Mouse (Mus musculus) CD4-positive, CD25-positive, alpha-beta regulatory T cell, adult 4 months (primary cell): ENCODE results near the gene Zfp142. TPM values are rescaled to one million over a fixed set of nuclear protein-coding genes. Genes with fewer than 3 reads are reported as not detected.
A peak's percentile ranks its signal among the peaks of the same experiment; 100 is the strongest.

Experiments
- ATAC-seq: one replicate; pipeline ENCODE4 v1.8.0; 2017
- polyA plus RNA-seq, 2 experiments: library from polyadenylated mRNA; unstranded; fragments of 100-300 nt; shearing (Covaris generic); gene quantifications; one replicate each; pipeline ENCODE4 v1.2.1; 2017

Zfp142 gene
- 10 to 100 TPM in 1 of 2 experiments, 1 to 10 TPM in 1; 7.2 to 16.2 TPM for polyA plus RNA-seq

GRCm38 (mm10) chr1:74587773-74588445, at the start of gene Zfp142, which contains the start of gene Bcs1l:
TSS of gene Zfp142 (minus strand) at chr1:74588246.
TSS of gene Bcs1l (plus strand) at chr1:74588289.
- peak; percentile 93 for ATAC-seq

- ATAC-seq: no peak
Measured at GRCm38 (mm10) chr1:74632734-74633133, 44.7 kb upstream of the Zfp142 start.

GRCm38 (mm10) chr1:74628001-74628400, 40.0 kb upstream of the Zfp142 start:
- ATAC-seq: no peak

- ATAC-seq: no peak
Measured at GRCm38 (mm10) chr1:74626076-74626475, 38.0 kb upstream of the Zfp142 start.

GRCm38 (mm10) chr1:74624183-74624582, 36.1 kb upstream of the Zfp142 start:
- no peak for ATAC-seq

GRCm38 (mm10) chr1:74601267-74601962, 13.4 kb upstream of the Zfp142 start, which contains the start of the genes Rnf25 and Stk36:
TSS of gene Rnf25 (minus strand) at chr1:74601397.
TSS of gene Stk36 (plus strand) at chr1:74601445.
- ATAC-seq: peak; percentile 100

GRCm38 (mm10) chr1:74600501-74601266, 12.6 kb upstream of the Zfp142 start:
- ATAC-seq: peak; percentile 46

GRCm38 (mm10) chr1:74594434-74594833, 6.4 kb upstream of the Zfp142 start:
- no peak for ATAC-seq

- no peak for ATAC-seq
Measured at GRCm38 (mm10) chr1:74587233-74587772, 743 bp downstream of the Zfp142 start.

GRCm38 (mm10) chr1:74584616-74585398, 3.2 kb downstream of the Zfp142 start:
- ATAC-seq: no peak

- no peak for ATAC-seq
Measured at GRCm38 (mm10) chr1:74582621-74583020, 5.4 kb downstream of the Zfp142 start.

- ATAC-seq: no peak
Measured at GRCm38 (mm10) chr1:74569739-74570719, 18.0 kb downstream of the Zfp142 start.

GRCm38 (mm10) chr1:74565834-74566233, 22.2 kb downstream of the Zfp142 start:
- no peak for ATAC-seq

GRCm38 (mm10) chr1:74559061-74559460, 29.0 kb downstream of the Zfp142 start:
- ATAC-seq: no peak

GRCm38 (mm10) chr1:74544184-74544583, 43.9 kb downstream of the Zfp142 start, which contains the start of gene Usp37:
TSS of gene Usp37 (minus strand) at chr1:74544284.
- ATAC-seq: no peak

GRCm38 (mm10) chr1:74542451-74542961, 45.5 kb downstream of the Zfp142 start, which contains the start of gene Plcd4:
TSS of gene Plcd4 (plus strand) at chr1:74542888.
- ATAC-seq: no peak

GRCm38 (mm10) chr1:74538650-74539049, 49.4 kb downstream of the Zfp142 start:
- ATAC-seq: no peak

GRCm38 (mm10) chr1:74528589-74528988, 59.5 kb downstream of the Zfp142 start:
- no peak for ATAC-seq

GRCm38 (mm10) chr1:74524746-74525145, 63.3 kb downstream of the Zfp142 start:
- no peak for ATAC-seq

GRCm38 (mm10) chr1:74519875-74520274, 68.2 kb downstream of the Zfp142 start:
- no peak for ATAC-seq
